Mouse (Mus musculus) embryonic facial prominence, embryonic 12.5 days (tissue): ENCODE measurements around the gene Hspa1l. TPM values are rescaled to one million over a fixed set of nuclear protein-coding genes. Genes with fewer than 3 reads are reported as not detected.
"Not testable (repeated sequence)": the region's sequence is repeated elsewhere in the genome, so short reads cannot be mapped to it uniquely, and the experiment has no call there.

Source experiments
- ATAC-seq: fragments of 200-750 bp; cut with Nextera tagmentation; 2 replicates; pipeline ENCODE4 v1.8.0; 2017; ENCODE audit not compliant: insufficient number of reproducible peaks, insufficient read depth, low FRiP score, low TSS enrichment
- H3K27ac ChIP-seq: fragments of 300-500 bp; sonication (generic); 2 replicates; pipeline ENCODE4 v1.5.1; 2016; ENCODE audit warnings: mild to moderate bottlenecking
- H3K27me3 ChIP-seq: fragments of 300-500 bp; sonication (generic); 2 replicates; pipeline ENCODE4 v1.6.1; 2016; ENCODE audit warnings: mild to moderate bottlenecking, moderate library complexity
- H3K36me3 ChIP-seq: fragments of 300-500 bp; sonication (generic); 2 replicates; pipeline ENCODE4 v1.6.1; 2016; ENCODE audit warnings: mild to moderate bottlenecking
- H3K4me1 ChIP-seq: fragments of 300-500 bp; sonication (generic); 2 replicates; pipeline ENCODE4 v1.6.1; 2016
- H3K4me2 ChIP-seq: fragments of 300-500 bp; sonication (generic); replicated peaks from 2 replicates; pipeline ENCODE4 v1.6.1; 2016; ENCODE audit warnings: mild to moderate bottlenecking, moderate library complexity
- H3K4me3 ChIP-seq: fragments of 300-500 bp; sonication (generic); 2 replicates; pipeline ENCODE4 v1.5.1; 2016; ENCODE audit warnings: mild to moderate bottlenecking
- H3K9ac ChIP-seq: fragments of 300-500 bp; sonication (generic); 2 replicates; pipeline ENCODE4 v1.6.1; 2016; ENCODE audit warnings: mild to moderate bottlenecking, moderate library complexity
- H3K9me3 ChIP-seq: fragments of 300-500 bp; sonication (generic); 2 replicates; pipeline ENCODE4 v1.6.1; 2016; ENCODE audit warnings: mild to moderate bottlenecking, moderate library complexity
- WGBS: fragments of 180-500 bp; shearing (Covaris S2); methylation state at CpG from one replicate; pipeline ENCODE4 v1.1.7; 2016; 5-methylcytosine and 5-hydroxymethylcytosine counted together
- polyA plus RNA-seq: library from polyadenylated mRNA; unstranded; fragments of >200 nt; fragmentation: Nextera tagmentation; extraction: Ambion mirVana; gene quantifications from 2 replicates; pipeline ENCODE4 v1.2.1, GENCODE M21; 2016

Gene Hspa1l
- polyA plus RNA-seq, 1 experiment from 2014 or later: 0.99 TPM

- H3K27me3 ChIP-seq, H3K9me3 ChIP-seq, ATAC-seq: not testable (repeated sequence)
- peak overlapping the region; percentile 68 for H3K4me3 ChIP-seq
- H3K27ac ChIP-seq: peak overlapping the region; percentile 99
- H3K9ac ChIP-seq: peak overlapping the region; percentile 92
- H3K4me1 ChIP-seq: peaks cover 26% of the 10 kb centered on the region
- peaks cover 26% of the 10 kb centered on the region for H3K36me3 ChIP-seq
- 24% methylated on average over 30 of the region's 32 CpGs for WGBS
- peak overlapping the region; percentile 93 for H3K4me2 ChIP-seq
These were observed 27.6 kb downstream of the Hspa1l start for GRCm38 (mm10) chr17:34999871-35000716.

GRCm38 (mm10) chr17:35000717-35001451 is 28.4 kb downstream of the Hspa1l start, which contains the start of gene Vars:
Vars (plus strand) TSS chr17:35000987.
- Histone ChIP-seq H3K27me3 (no peaks in the 10 kb centered on the region), H3K9me3 (no peaks in the 10 kb centered on the region), H3K4me3 (peak within 1 kb of the TSS; percentile 68), H3K9ac (peak within 1 kb of the TSS; percentile 92), H3K4me1 (peaks cover 26% of the 10 kb centered on the region), H3K27ac (peak within 1 kb of the TSS; percentile 99), H3K4me2 (peak within 1 kb of the TSS; percentile 93), H3K36me3 (peaks cover 32% of the 10 kb centered on the region)
- WGBS: under 1% methylated on average over 79 of the region's 83 CpGs
- peak; percentile 85 for ATAC-seq

- H3K9me3 ChIP-seq: no peaks in the 10 kb centered on the region
- H3K4me3 ChIP-seq: peak overlapping the region; percentile 68
- peak overlapping the region; percentile 99 for H3K27ac ChIP-seq
- peak overlapping the region; percentile 92 for H3K9ac ChIP-seq
- H3K4me1 ChIP-seq: peaks cover 26% of the 10 kb centered on the region
- H3K4me2 ChIP-seq: peak overlapping the region; percentile 93
- H3K36me3 ChIP-seq: peaks cover 35% of the 10 kb centered on the region
- no peak for ATAC-seq
- H3K27me3 ChIP-seq: no peaks in the 10 kb centered on the region
- WGBS: under 1% methylated on average over 35 of the region's 35 CpGs
These were observed 29.1 kb downstream of the Hspa1l start for GRCm38 (mm10) chr17:35001452-35002152.

- Histone ChIP-seq H3K36me3 (peaks cover 42% of the 10 kb centered on the region), H3K9ac (peak overlapping the region; percentile 92), H3K27ac (peak overlapping the region; percentile 99), H3K4me2 (peak overlapping the region; percentile 93), H3K9me3 (no peaks in the 10 kb centered on the region), H3K27me3 (no peaks in the 10 kb centered on the region), H3K4me3 (peak overlapping the region; percentile 68), H3K4me1 (peaks cover 23% of the 10 kb centered on the region)
- WGBS: 10% methylated on average over 12 of the region's 12 CpGs
- ATAC-seq: no peak
These were observed 29.8 kb downstream of the Hspa1l start for GRCm38 (mm10) chr17:35002153-35002865.

- H3K36me3 ChIP-seq: peaks cover 47% of the 10 kb centered on the region
- H3K9ac ChIP-seq: peak overlapping the region; percentile 92
- no peak overlapping the region for H3K27ac ChIP-seq
These were observed 30.7 kb downstream of the Hspa1l start for GRCm38 (mm10) chr17:35003022-35003838.

GRCm38 (mm10) chr17:35004075-35004717 is 31.7 kb downstream of the Hspa1l start:
- H3K27me3 ChIP-seq: no peaks in the 10 kb centered on the region
- H3K9ac ChIP-seq: no peak overlapping the region
- no peak for ATAC-seq
- H3K36me3 ChIP-seq: peaks cover 50% of the 10 kb centered on the region
- H3K4me2 ChIP-seq: no peak overlapping the region
- WGBS: 96% methylated on average over 17 of the region's 17 CpGs
- no peak overlapping the region for H3K27ac ChIP-seq
- no peaks in the 10 kb centered on the region for H3K9me3 ChIP-seq
- H3K4me3 ChIP-seq: no peak overlapping the region
- peaks cover 23% of the 10 kb centered on the region for H3K4me1 ChIP-seq

More at GRCm38 (mm10) chr17:35003022-35003838, 30.7 kb downstream of the Hspa1l start:
- Histone ChIP-seq H3K4me2 (peak overlapping the region; percentile 93), H3K4me3 (peak overlapping the region; percentile 68), H3K4me1 (peaks cover 23% of the 10 kb centered on the region), H3K27me3 (no peaks in the 10 kb centered on the region), H3K9me3 (no peaks in the 10 kb centered on the region)
- ATAC-seq: no peak
- 65% methylated on average over 9 of the region's 9 CpGs for WGBS

GRCm38 (mm10) chr17:35005158-35005557 is 32.7 kb downstream of the Hspa1l start:
- ATAC-seq: no peak
- Histone ChIP-seq H3K27me3 (no peaks in the 10 kb centered on the region), H3K9me3 (no peaks in the 10 kb centered on the region), H3K36me3 (peaks cover 59% of the 10 kb centered on the region), H3K9ac (no peak overlapping the region), H3K4me2 (no peak overlapping the region), H3K27ac (no peak overlapping the region), H3K4me1 (peaks cover 17% of the 10 kb centered on the region), H3K4me3 (no peak overlapping the region)
- WGBS: 94% methylated on average over 10 of the region's 10 CpGs

GRCm38 (mm10) chr17:35005902-35006301 is 33.4 kb downstream of the Hspa1l start:
- H3K9ac ChIP-seq, H3K27me3 ChIP-seq, H3K9me3 ChIP-seq, ATAC-seq, H3K4me3 ChIP-seq, H3K27ac ChIP-seq, H3K4me2 ChIP-seq: not testable (repeated sequence)
- Histone ChIP-seq H3K36me3 (peaks cover 67% of the 10 kb centered on the region), H3K4me1 (peaks cover 17% of the 10 kb centered on the region)
- 93% methylated on average over 4 of the region's 5 CpGs for WGBS

- H3K27me3 ChIP-seq: no peaks in the 10 kb centered on the region
- no peak overlapping the region for H3K9ac ChIP-seq
- no peak overlapping the region for H3K27ac ChIP-seq
- 93% methylated on average over 7 of the region's 7 CpGs for WGBS
- no peak overlapping the region for H3K4me3 ChIP-seq
- peaks cover 82% of the 10 kb centered on the region for H3K36me3 ChIP-seq
- no peak overlapping the region for H3K4me2 ChIP-seq
- no peaks in the 10 kb centered on the region for H3K9me3 ChIP-seq
- H3K4me1 ChIP-seq: peaks cover 11% of the 10 kb centered on the region
- ATAC-seq: no peak
These were observed 35.0 kb downstream of the Hspa1l start for GRCm38 (mm10) chr17:35007387-35007991.

- H3K4me2 ChIP-seq: no peak overlapping the region
- no peaks in the 10 kb centered on the region for H3K4me1 ChIP-seq
- WGBS: 91% methylated on average over 7 of the region's 7 CpGs
- H3K4me3 ChIP-seq: no peak overlapping the region
- no peaks in the 10 kb centered on the region for H3K27me3 ChIP-seq
- no peak for ATAC-seq
- peaks cover 97% of the 10 kb centered on the region for H3K36me3 ChIP-seq
- H3K27ac ChIP-seq: no peak overlapping the region
- no peak overlapping the region for H3K9ac ChIP-seq
- no peaks in the 10 kb centered on the region for H3K9me3 ChIP-seq
These were observed 37.1 kb downstream of the Hspa1l start for GRCm38 (mm10) chr17:35009586-35009985.
